Mouse (Mus musculus) forebrain, embryonic 14.5 days (tissue): ENCODE results near the gene Vmn1r53. TPM values are rescaled to one million over a fixed set of nuclear protein-coding genes. Genes with fewer than 3 reads are reported as not detected.
"Not testable (repeated sequence)": the region's sequence is repeated elsewhere in the genome, so short reads cannot be mapped to it uniquely, and the experiment has no call there.

Source experiments
- ATAC-seq: fragments of 200-750 bp; cut with Nextera tagmentation; 2 replicates; pipeline ENCODE4 v1.8.0; 2017; ENCODE audit warnings: mild to moderate bottlenecking, moderate library complexity
- DNase-seq: peaks from one replicate; pipeline ENCODE4 v3.0.0-alpha.2; 2015; ENCODE audit warnings: low spot score
- H3K27ac ChIP-seq: fragments of 300-500 bp; sonication (generic); 2 replicates; pipeline ENCODE4 v1.5.1; 2014; ENCODE audit warnings: low read depth, mild to moderate bottlenecking, control low read depth, low read length, moderate library complexity
- H3K27me3 ChIP-seq: fragments of 300-500 bp; sonication (generic); replicated peaks from 2 replicates; pipeline ENCODE4 v1.6.1; 2014; ENCODE audit warnings: low read length, control low read depth, mixed read lengths; ENCODE audit not compliant: control insufficient read depth, insufficient read depth
- H3K36me3 ChIP-seq: fragments of 300-500 bp; sonication (generic); 2 replicates; pipeline ENCODE4 v1.6.1; 2014; ENCODE audit warnings: low read length, control low read depth; ENCODE audit not compliant: control insufficient read depth, insufficient read depth
- H3K4me1 ChIP-seq: fragments of 300-500 bp; sonication (generic); 2 replicates; pipeline ENCODE4 v1.6.1; 2014; ENCODE audit warnings: antibody characterized with exemption, low read length, control low read depth; ENCODE audit not compliant: control insufficient read depth, insufficient read depth
- H3K4me2 ChIP-seq: fragments of 300-500 bp; sonication (generic); 2 replicates; pipeline ENCODE4 v1.6.1; 2014; ENCODE audit warnings: mild to moderate bottlenecking, control low read depth, low read length
- H3K4me3 ChIP-seq: fragments of 300-500 bp; sonication (generic); 2 replicates; pipeline ENCODE4 v1.5.1; 2014; ENCODE audit warnings: low read depth, low read length, control low read depth
- H3K9ac ChIP-seq: fragments of 300-500 bp; sonication (generic); 2 replicates; pipeline ENCODE4 v1.6.1; 2014; ENCODE audit warnings: mild to moderate bottlenecking, low read length, control low read depth, moderate library complexity
- H3K9me3 ChIP-seq: fragments of 300-500 bp; sonication (generic); replicated peaks from 2 replicates; pipeline ENCODE4 v1.6.1; 2016; ENCODE audit warnings: low read length, control low read depth, mixed read lengths; ENCODE audit not compliant: control insufficient read depth
- whole genome bisulfite sequencing: fragments of 180-500 bp; shearing (Covaris S2); extraction: QIAGEN DNeasy Blood & Tissue Kit; methylation state at CpG from one replicate; pipeline ENCODE4 v1.1.7; 2014; 5-methylcytosine and 5-hydroxymethylcytosine counted together
- polyA plus RNA-seq: library from polyadenylated mRNA; unstranded; fragments of >200 nt; fragmentation: Nextera tagmentation; extraction: Ambion mirVana; gene quantifications from 2 replicates; pipeline ENCODE4 v1.2.1, GENCODE M21; 2014

Gene Vmn1r53
- not detected in 2 replicates for polyA plus RNA-seq

DNA sequence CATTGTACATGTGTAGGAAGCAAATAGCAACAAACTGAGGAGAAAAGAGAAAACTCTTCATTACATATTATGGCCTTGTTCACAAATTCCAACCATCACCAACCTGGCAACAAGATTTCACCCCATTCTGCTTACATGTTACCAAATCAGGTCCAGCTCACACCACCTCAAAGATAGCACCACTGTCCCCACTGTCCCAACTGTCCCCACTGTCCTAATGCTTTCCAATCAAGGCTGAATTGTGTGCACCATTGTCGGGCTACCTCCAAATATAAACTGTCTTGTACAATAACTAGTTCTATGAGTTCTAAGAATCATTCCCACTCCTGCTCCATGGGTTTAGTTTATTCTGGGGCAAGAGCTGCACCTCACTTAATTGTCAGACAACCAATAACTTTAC lies at the start of gene Vmn1r53:
Gene Vmn1r53 (minus strand): TSS at position 101 of the 400 bp plus-strand sequence.
- Histone ChIP-seq H3K9ac (no peak within 1 kb of the TSS), H3K4me2 (no peak within 1 kb of the TSS), H3K27ac (no peak within 1 kb of the TSS), H3K27me3 (no peaks in the 10 kb centered on the region), H3K4me3 (no peak within 1 kb of the TSS), H3K9me3 (no peaks in the 10 kb centered on the region), H3K36me3 (no peaks in the 10 kb centered on the region), H3K4me1 (no peaks in the 10 kb centered on the region)
- ATAC-seq, result no peak
- DNase-seq, result no peak
- WGBS, result 90% methylated on average over 1 of the region's 1 CpGs

DNA sequence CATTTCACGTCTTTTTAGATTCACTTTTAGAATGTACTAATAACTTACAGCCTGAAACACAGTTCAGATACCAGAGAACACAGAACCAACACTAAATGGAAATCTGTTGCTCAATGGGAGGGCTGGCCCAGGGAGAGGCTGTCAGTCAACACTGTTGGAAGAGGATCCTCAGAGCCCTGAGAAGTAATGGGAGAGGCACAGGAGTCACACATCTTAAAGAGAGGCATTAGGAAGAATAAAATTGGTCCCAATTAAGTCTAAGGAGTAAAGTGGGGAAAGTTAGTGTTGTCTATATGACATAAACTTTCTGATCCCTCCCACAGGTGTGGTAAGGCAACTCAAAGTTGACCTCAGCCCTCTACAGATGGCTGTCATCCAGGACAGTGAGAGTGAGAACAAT lies 21.8 kb upstream of the Vmn1r53 start, which contains the start of gene Vmn1r54:
Gene Vmn1r54 (plus strand): TSS at position 301 of the 400 bp plus-strand sequence.
- no peaks in the 10 kb centered on the region for H3K36me3 ChIP-seq
- 76% methylated on average over 1 of the region's 1 CpGs for WGBS
- no peak within 1 kb of the TSS for H3K4me2 ChIP-seq
- H3K27ac ChIP-seq, result no peak within 1 kb of the TSS
- no peak within 1 kb of the TSS for H3K9ac ChIP-seq
- ATAC-seq, result no peak
- DNase-seq, result no peak
- H3K4me3 ChIP-seq, result no peak within 1 kb of the TSS
- H3K27me3 ChIP-seq, result no peaks in the 10 kb centered on the region
- no peaks in the 10 kb centered on the region for H3K4me1 ChIP-seq
- no peaks in the 10 kb centered on the region for H3K9me3 ChIP-seq

DNA sequence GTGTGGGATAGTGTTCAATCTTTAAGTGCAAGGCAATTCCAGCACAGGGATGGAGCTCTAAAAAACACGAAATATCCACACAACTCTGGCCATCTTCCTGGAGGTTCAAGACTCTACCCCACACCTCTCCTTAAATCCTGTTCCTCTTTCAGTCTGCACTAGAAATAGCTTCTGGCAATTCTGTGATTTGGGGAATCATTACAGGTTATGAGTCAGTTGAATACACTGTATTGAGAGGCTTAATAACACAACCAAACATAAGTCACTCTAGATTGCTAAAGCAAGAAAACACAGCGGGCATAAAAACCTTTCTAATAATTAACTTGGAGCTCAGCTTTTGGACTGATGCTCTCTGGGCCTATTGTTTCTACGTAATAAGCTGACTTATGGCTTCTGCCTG lies 19.8 kb upstream of the Vmn1r53 start:
- Histone ChIP-seq H3K4me3 (no peak overlapping the region), H3K27ac (no peak overlapping the region), H3K4me1 (no peaks in the 10 kb centered on the region), H3K9ac (no peak overlapping the region), H3K27me3 (no peaks in the 10 kb centered on the region), H3K9me3 (no peaks in the 10 kb centered on the region), H3K4me2 (no peak overlapping the region), H3K36me3 (no peaks in the 10 kb centered on the region)
- no peak for DNase-seq
- WGBS, result 81% methylated on average over 3 of the region's 3 CpGs
- no peak for ATAC-seq

DNA sequence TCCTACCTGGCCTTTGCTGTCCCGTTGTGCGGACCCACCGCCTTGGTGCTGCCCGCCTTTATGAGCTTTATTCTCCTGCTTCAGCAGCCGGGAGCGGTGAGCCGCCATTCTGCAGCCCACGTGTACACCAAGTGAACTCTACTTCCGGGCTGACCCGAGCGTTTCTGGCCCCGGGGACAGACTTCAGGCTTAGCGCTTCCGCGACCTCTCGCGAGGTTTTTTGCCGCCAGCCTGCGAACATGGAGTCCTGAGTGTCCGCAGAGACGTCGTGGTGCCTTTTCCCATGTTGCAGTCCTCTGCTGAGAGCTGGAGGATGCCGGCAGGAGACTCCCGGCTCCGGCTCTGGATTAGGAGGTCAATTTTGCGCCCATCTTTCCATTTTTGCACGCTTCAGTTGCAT lies 8.4 kb upstream of the Vmn1r53 start:
- Histone ChIP-seq H3K27ac (no peak overlapping the region), H3K9me3 (peaks cover 6% of the 10 kb centered on the region; the same call in 1 of the 2 replicates), H3K27me3 (no peaks in the 10 kb centered on the region), H3K4me1 (no peaks in the 10 kb centered on the region), H3K36me3 (no peaks in the 10 kb centered on the region), H3K9ac (no peak overlapping the region), H3K4me3 (no peak overlapping the region), H3K4me2 (no peak overlapping the region)
- no peak for DNase-seq
- 69% methylated on average over 27 of the region's 27 CpGs for WGBS
- ATAC-seq, result no peak

DNA sequence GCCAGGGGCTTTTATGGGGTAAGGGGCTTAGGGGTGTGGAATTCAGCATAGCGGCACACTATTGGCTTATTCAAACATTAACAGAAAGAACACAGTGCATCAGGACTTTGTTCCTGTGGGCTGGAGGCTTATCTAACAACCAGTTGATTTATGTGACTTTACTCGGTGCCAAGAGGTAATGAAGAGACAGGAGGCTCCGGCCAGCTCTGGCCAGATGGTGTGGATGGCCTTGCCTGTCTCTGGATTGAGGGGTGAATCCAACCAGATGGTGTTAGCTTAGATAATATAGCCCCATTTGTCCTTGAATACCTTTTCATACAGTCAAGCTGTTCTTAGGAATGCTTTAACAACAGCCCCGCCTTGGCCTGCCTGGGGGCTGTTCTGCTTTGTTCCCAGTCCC lies 7.9 kb upstream of the Vmn1r53 start:
- 95% methylated on average over 4 of the region's 4 CpGs for WGBS
- not testable (repeated sequence) for H3K4me2 ChIP-seq, H3K4me3 ChIP-seq, H3K36me3 ChIP-seq, H3K9ac ChIP-seq, H3K27ac ChIP-seq, H3K9me3 ChIP-seq, H3K4me1 ChIP-seq, DNase-seq, ATAC-seq, H3K27me3 ChIP-seq

DNA sequence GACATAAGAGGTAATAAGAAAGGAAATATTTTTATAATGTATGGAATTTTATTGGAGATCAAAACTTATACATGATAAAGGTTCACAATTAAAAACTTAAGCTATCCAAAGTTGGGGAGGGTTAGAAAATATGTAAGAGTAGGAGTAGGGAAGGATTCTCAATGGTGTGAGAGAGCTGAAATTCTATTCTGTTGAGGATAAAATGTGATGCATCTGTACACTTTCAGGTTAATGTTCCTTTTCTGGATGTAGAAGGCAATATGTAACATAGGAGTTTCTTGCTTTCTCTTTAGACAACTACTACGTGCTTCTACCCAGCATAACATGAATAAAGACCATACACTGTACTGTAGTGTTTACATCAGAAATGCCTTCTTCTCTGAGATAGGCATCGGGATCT lies 21.7 kb downstream of the Vmn1r53 start, which contains the start of gene V1ra8:
Gene V1ra8 (plus strand): TSS at position 301 of the 400 bp plus-strand sequence.
- H3K9ac ChIP-seq, DNase-seq, ATAC-seq, H3K9me3 ChIP-seq, H3K4me1 ChIP-seq, H3K4me2 ChIP-seq, H3K27me3 ChIP-seq, H3K36me3 ChIP-seq, H3K27ac ChIP-seq, H3K4me3 ChIP-seq: not testable (repeated sequence)
- WGBS, result 74% methylated on average over 1 of the region's 2 CpGs

DNA sequence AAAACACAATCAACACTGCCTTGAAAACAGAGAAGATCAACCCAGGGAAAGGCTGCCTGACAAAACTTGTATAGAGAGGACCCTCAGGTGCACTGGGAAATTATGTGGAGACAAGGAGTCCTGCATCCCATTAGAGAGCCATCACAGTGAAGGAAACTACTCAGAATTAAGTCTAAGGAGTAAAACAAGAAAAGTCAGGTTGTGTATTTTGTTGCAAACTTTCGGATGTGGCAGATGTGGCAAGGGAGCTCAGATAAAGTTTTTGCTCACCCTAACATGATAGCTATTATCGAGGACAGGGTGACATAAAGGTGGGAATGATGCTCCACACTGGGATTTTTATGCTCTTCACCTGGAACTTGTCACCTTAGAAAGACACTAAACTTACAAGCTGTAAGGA lies 49.7 kb downstream of the Vmn1r53 start, which contains the start of gene Vmn1r52:
Gene Vmn1r52 (plus strand): TSS at position 301 of the 400 bp plus-strand sequence.
- Histone ChIP-seq H3K9me3 (no peaks in the 10 kb centered on the region; the same call in 1 of the 2 replicates), H3K9ac (no peak within 1 kb of the TSS), H3K4me3 (no peak within 1 kb of the TSS), H3K27ac (no peak within 1 kb of the TSS), H3K4me1 (no peaks in the 10 kb centered on the region), H3K36me3 (no peaks in the 10 kb centered on the region), H3K27me3 (no peaks in the 10 kb centered on the region), H3K4me2 (no peak within 1 kb of the TSS)
- DNase-seq (no peak), ATAC-seq (no peak)
- 72% methylated on average over 2 of the region's 2 CpGs for WGBS

Other genes with a start within 250 kb of the Vmn1r53 start
- gene Vmn1r47, start 208.3 kb downstream of the Vmn1r53 start, polyA plus RNA-seq, result not detected in 2 replicates
- gene Vmn1r48, start 187.6 kb downstream of the Vmn1r53 start, polyA plus RNA-seq, result not detected in 2 replicates
- gene Vmn1r49, start 145.9 kb downstream of the Vmn1r53 start, polyA plus RNA-seq, result not detected in 2 replicates
- not detected in 2 replicates for gene Vmn1r50, start 123.0 kb downstream of the Vmn1r53 start, polyA plus RNA-seq
- gene Vmn1r51, start 101.8 kb downstream of the Vmn1r53 start, polyA plus RNA-seq, result not detected in 2 replicates
- not detected in 2 replicates for gene Vmn1r52, start 49.6 kb downstream of the Vmn1r53 start, polyA plus RNA-seq
- gene V1ra8, start 21.6 kb downstream of the Vmn1r53 start, polyA plus RNA-seq, result not detected in 2 replicates
- gene Vmn1r54, start 21.9 kb upstream of the Vmn1r53 start, polyA plus RNA-seq, result not detected in 2 replicates
- not detected in 2 replicates for gene BC048671, start 76.8 kb upstream of the Vmn1r53 start, polyA plus RNA-seq
- not detected in 2 replicates for gene Chst13, start 100.7 kb upstream of the Vmn1r53 start, polyA plus RNA-seq
- gene Uroc1, start 108.8 kb upstream of the Vmn1r53 start, polyA plus RNA-seq, result not detected in 2 replicates
- 13.4 and 14.0 TPM in 2 replicates for gene Zxdc, start 145.1 kb upstream of the Vmn1r53 start, polyA plus RNA-seq
- gene Cfap100, start 204.4 kb upstream of the Vmn1r53 start, polyA plus RNA-seq, result 3.0 and 3.1 TPM in 2 replicates
- 10.3 and 12.0 TPM in 2 replicates for gene Klf15, start 238.1 kb upstream of the Vmn1r53 start, polyA plus RNA-seq